9 mouse cellular contexts compared by ENCODE assay signal in genomic region chr12:17495858-17496451, GRCm38 (mm10). TPM values are rescaled to one million over a fixed set of nuclear protein-coding genes. Genes with fewer than 3 reads are reported as not detected.
DNase-seq lines count a peak whose midpoint lies in the region; ATAC-seq and TF ChIP-seq lines count a peak whose summit lies in the region.
"Had no signal": no experiment of that assay in that cellular context is flagged by ENCODE, and none has a peak within 500 bp of the region (broad histone marks: within the 10 kb centered on the region; RNA-seq: fewer than 3 reads in every experiment).

No protein-coding gene starts in this region.

- POLR2A ChIA-PET in Patski (lab: Charles Lee), result interaction anchor here (0.6 kb wide), 2 partner anchors 56 to 456 kb away, joined by 3 to 4 read pairs; no protein-coding TSS in a partner anchor

- no peak for TF ChIP-seq CTCF in gastrocnemius, adult 2 months (IDR thresholded peaks at IDR 0.05)
- no peak for TF ChIP-seq CTCF in Patski (IDR thresholded peaks at IDR 0.05)
- TF ChIP-seq CTCF in midbrain, postnatal 0 days (IDR thresholded peaks at IDR 0.05), result no peak

- no peaks in the 10 kb centered on the region for H3K9me3 ChIP-seq in heart, embryonic 15.5 days (replicated peaks)
- H3K9me3 ChIP-seq in midbrain, postnatal 0 days (ENCODE audit: low read length), result no peaks in the 10 kb centered on the region

- H3K4me3 ChIP-seq in gastrocnemius, adult 2 months, result no peak overlapping the region
- H3K4me3 ChIP-seq in heart, embryonic 15.5 days, result no peak overlapping the region
- no peak overlapping the region for H3K4me3 ChIP-seq in midbrain, postnatal 0 days (ENCODE audit: low read depth, low read length)
- H3K4me3 ChIP-seq: erythroblast, embryonic 14.5 days had no signal

- H3K4me1 ChIP-seq in heart, embryonic 15.5 days (replicated peaks), result peaks cover 10% of the 10 kb centered on the region
- H3K4me1 ChIP-seq in midbrain, postnatal 0 days (ENCODE audit: insufficient read depth, low read length), result no peaks in the 10 kb centered on the region

- H3K9ac ChIP-seq in heart, embryonic 15.5 days, result no peak overlapping the region
- H3K9ac ChIP-seq in midbrain, postnatal 0 days (replicated peaks; ENCODE audit: low read length, poor library complexity, severe bottlenecking), result no peak overlapping the region

- intact Hi-C loops in gastrocnemius, postnatal 14 days (cut with DNase I; ENCODE audit: low total_unique reads), result no loop called here
- intact Hi-C loops in gastrocnemius, adult 2 months (cut with DNase I), result no loop called here

- no peaks in the 10 kb centered on the region for H3K27me3 ChIP-seq in Patski
- H3K27me3 ChIP-seq in heart, embryonic 15.5 days, result no peaks in the 10 kb centered on the region
- no peaks in the 10 kb centered on the region for H3K27me3 ChIP-seq in midbrain, postnatal 0 days (ENCODE audit: insufficient read depth, low read length)

- ATAC-seq in Patski, result peak; percentile 51
- peak; percentile 84 for ATAC-seq in heart, embryonic 15.5 days (replicated peaks; ENCODE audit: insufficient number of reproducible peaks, insufficient read depth, low FRiP score, low read depth)
- ATAC-seq in midbrain, postnatal 0 days (ENCODE audit: low FRiP score), result peak; percentile 70; the same call in 1 of the 2 replicates
- no peak for ATAC-seq in erythroblast, adult 5-6 weeks (replicated peaks; ENCODE audit: low FRiP score, poor library complexity, severe bottlenecking)

- 9% methylated on average over 8 of the region's 8 CpGs for WGBS in heart, embryonic 15.5 days
- 19% methylated on average over 8 of the region's 8 CpGs for WGBS in midbrain, postnatal 0 days

- H3K4me2 ChIP-seq in heart, embryonic 15.5 days, result peak overlapping the region; percentile 34
- H3K4me2 ChIP-seq in midbrain, postnatal 0 days (ENCODE audit: low read depth, low read length, poor library complexity, severe bottlenecking), result no peak overlapping the region

- CTCF ChIA-PET in Patski (lab: Charles Lee), result interaction anchor here (1.1 kb wide), 1 partner anchor 47 kb away, joined by 3 read pairs; no protein-coding TSS in a partner anchor

- peak; percentile 47 for DNase-seq in gastrocnemius, postnatal 14 days
- no peak for DNase-seq in gastrocnemius, adult 2 months
- DNase-seq in Patski (ENCODE audit: low read depth, low spot score), result no peak
- peak; percentile 83 for DNase-seq in kidney, postnatal 10 days
- peak; percentile 41 for DNase-seq in midbrain, postnatal 0 days (ENCODE audit: low spot score)
- no peak for DNase-seq in layer of hippocampus, postnatal 25 days (ENCODE audit: extremely low spot score in 1 of 2, low spot score in 1 of 2)

- no peaks in the 10 kb centered on the region for H3K36me3 ChIP-seq in heart, embryonic 15.5 days
- no peaks in the 10 kb centered on the region for H3K36me3 ChIP-seq in midbrain, postnatal 0 days (ENCODE audit: insufficient read depth, low read length)

- no peak overlapping the region for H3K27ac ChIP-seq in gastrocnemius, adult 2 months
- H3K27ac ChIP-seq in heart, embryonic 15.5 days, result 0 out of 2 replicates have a peak overlapping the region, but pooled peaks have one; percentile 21
- no peak overlapping the region for H3K27ac ChIP-seq in midbrain, postnatal 0 days (ENCODE audit: low read depth, low read length)

- in situ Hi-C loops in Patski (cut with MboI; ENCODE audit: low pct_unique_long_range_greater_than_20kb), result no loop called here

RNA-seq across cellular contexts. Expression of gene Odc1, which starts 48.6 kb away (rescaled TPM):
- total RNA-seq in gastrocnemius, postnatal 14 days (2021), result 10 to 100 TPM; 53.9 to 79.8 TPM
- total RNA-seq in gastrocnemius, adult 2 months (2021), result 100 to 1,000 TPM in 1 of 2 experiments, 10 to 100 TPM in 1; 50.3 to 379 TPM
- 541 TPM for polyA plus RNA-seq in Patski (2021)
- 94.3 and 125 TPM in 2 replicates for polyA plus RNA-seq in heart, embryonic 15.5 days (2015; fragmentation: Nextera tagmentation; extraction: Ambion mirVana)
- 181 and 197 TPM in 2 replicates for total RNA-seq in midbrain, postnatal 0 days (2014; rRNA removed)
- 90.9 and 102 TPM in 2 replicates for polyA plus RNA-seq in midbrain, postnatal 0 days (2015; fragmentation: Nextera tagmentation; extraction: Ambion mirVana)
- total RNA-seq in layer of hippocampus, postnatal 25 days (2021), result 10 to 100 TPM; 71.6 to 84.0 TPM
- 578 and 641 TPM in 2 replicates for total RNA-seq in erythroblast, adult 5-6 weeks (2015; ENCODE audit: low replicate concordance)
- 1,162 and 1,709 TPM in 2 replicates for total RNA-seq in erythroblast, adult 5-6 weeks (2017; ENCODE audit: low replicate concordance)

Comparison
In these comparisons a context has a peak if more than half of its experiments do, and no peak if none do; other contexts are left out.
1. DNase-seq: peak in gastrocnemius, postnatal 14 days (single experiment), kidney, postnatal 10 days (single experiment) and midbrain, postnatal 0 days (single experiment); none in gastrocnemius, adult 2 months (single experiment), Patski (single experiment) and layer of hippocampus, postnatal 25 days (0 of 2).